Mouse (Mus musculus) spleen, adult 2 months (tissue): Measurements from ENCODE around the gene Usp40.

Experiments
- CTCF ChIP-seq: fragments of 200-500 bp; IDR thresholded peaks from 2 replicates; pipeline ENCODE4 v1.5.1; 2011; ENCODE audit warnings: mild to moderate bottlenecking, inconsistent platforms; ENCODE audit not compliant: insufficient read depth, insufficient read length, insufficient replicate concordance; ENCODE audit errors: extremely low read depth
- POLR2A ChIP-seq: fragments of 200-500 bp; IDR thresholded peaks from 2 replicates; pipeline ENCODE4 v1.6.1; 2011; ENCODE audit warnings: low read depth, low read length, inconsistent platforms

GRCm38 (mm10) chr1:87959998-87960431 is 48.3 kb downstream of the Usp40 start:
- no peak for TF ChIP-seq POLR2A
- TF ChIP-seq CTCF = no peak
